Mouse (Mus musculus): ENCODE measurements around the gene Klra10. TPM values are rescaled to one million over a fixed set of nuclear protein-coding genes. Genes with fewer than 3 reads are reported as not detected.
"Not testable (repeated sequence)": the region's sequence is repeated elsewhere in the genome, so short reads cannot be mapped to it uniquely, and the experiment has no call there.

The Klra10 gene
- total RNA-seq (2014; fragmentation: Nextera tagmentation) (not detected in 2 replicates), total RNA-seq (2017) (not detected in 2 replicates)

DNA sequence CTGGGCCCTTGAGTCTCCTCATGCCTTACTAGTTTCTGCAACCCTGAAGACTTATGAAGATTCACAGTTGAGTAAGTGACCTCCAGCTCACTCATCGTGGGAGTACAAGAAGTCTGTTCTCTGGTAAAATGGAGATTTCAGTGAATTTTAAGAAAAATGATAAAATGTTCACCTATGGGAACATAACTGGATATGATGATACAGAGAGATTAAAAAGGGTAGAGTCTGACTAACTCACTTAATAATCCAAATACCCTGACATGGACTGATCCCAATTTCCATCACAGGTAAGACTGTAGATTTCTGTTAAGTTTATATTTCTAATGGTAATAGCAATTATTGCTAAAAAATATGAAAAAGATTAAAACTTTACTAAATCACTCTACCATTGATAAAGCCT, at the start of gene Klra10:
TSS of gene Klra10 (minus strand) at position 101 of the 400 bp plus-strand sequence.
- ATAC-seq (replicated peaks; ENCODE audit: poor library complexity, severe bottlenecking): not testable (repeated sequence)

- ATAC-seq (replicated peaks; ENCODE audit: poor library complexity, severe bottlenecking): peak; percentile 94
These were observed 6.4 kb upstream of the Klra10 start for GRCm38 (mm10) chr6:130287984-130288649.

GRCm38 (mm10) chr6:130255326-130255725, 26.4 kb downstream of the Klra10 start:
- no peak for ATAC-seq (replicated peaks; ENCODE audit: poor library complexity, severe bottlenecking)

DNA sequence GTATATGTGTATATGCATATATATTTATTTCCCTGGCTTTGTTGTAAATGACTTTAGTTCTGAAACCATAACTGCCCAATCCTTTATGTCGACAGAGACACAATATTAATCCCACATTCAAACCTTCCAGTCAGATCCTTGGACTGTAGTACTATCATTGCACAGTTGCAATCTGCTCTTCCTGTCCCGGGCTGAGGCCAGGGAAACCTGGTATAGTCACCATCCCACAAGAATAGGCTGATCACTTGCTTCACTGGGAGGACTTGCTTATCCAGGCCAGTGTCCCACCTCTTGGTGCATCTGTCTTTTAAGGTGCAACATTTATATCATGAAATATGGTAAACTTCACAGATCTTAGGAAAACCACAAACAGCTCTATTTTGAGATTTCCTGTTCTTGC, 44.2 kb downstream of the Klra10 start:
- ATAC-seq (replicated peaks; ENCODE audit: poor library complexity, severe bottlenecking): peak; percentile 40

DNA sequence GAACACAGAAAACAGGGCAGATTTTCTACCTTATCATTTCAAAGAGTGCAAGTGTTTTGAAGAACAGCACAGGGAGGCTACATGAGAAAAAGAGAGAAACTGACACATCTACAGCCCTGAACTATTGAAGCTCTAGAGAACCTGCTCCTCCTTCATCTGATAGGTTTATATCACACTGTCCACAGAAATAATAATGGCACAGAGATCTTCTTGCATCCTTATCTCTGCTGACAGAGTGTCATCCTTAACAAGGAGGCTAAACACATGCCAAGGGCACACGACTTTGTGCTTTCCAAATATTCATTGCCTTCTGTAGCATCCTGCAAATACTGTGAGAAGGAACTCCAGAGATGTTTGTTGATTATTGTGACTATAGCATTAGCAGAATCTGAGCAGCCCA, 45.1 kb downstream of the Klra10 start:
- ATAC-seq (replicated peaks; ENCODE audit: poor library complexity, severe bottlenecking): no peak

- no peak for ATAC-seq (replicated peaks; ENCODE audit: poor library complexity, severe bottlenecking)
These were observed 48.5 kb downstream of the Klra10 start, which contains the start of gene Klra7 for GRCm38 (mm10) chr6:130233222-130233621. TSS of gene Klra7 (minus strand) at chr6:130233322.

Other genes starting within 250 kb of the Klra10 start
- gene Klra4, start 214.7 kb downstream of the Klra10 start, total RNA-seq (2014; fragmentation: Nextera tagmentation): not detected in 2 replicates
- not detected in 2 replicates for gene Klra4, start 214.7 kb downstream of the Klra10 start, total RNA-seq (2017)
- gene Klra8, start 152.0 kb downstream of the Klra10 start, total RNA-seq (2014; fragmentation: Nextera tagmentation): not detected in 2 replicates
- not detected in 2 replicates for gene Klra8, start 152.0 kb downstream of the Klra10 start, total RNA-seq (2017)
- gene Klra9, start 88.8 kb downstream of the Klra10 start, total RNA-seq (2014; fragmentation: Nextera tagmentation): not detected in 2 replicates
- not detected in 2 replicates for gene Klra9, start 88.8 kb downstream of the Klra10 start, total RNA-seq (2017)
- gene Klra7, start 48.6 kb downstream of the Klra10 start, total RNA-seq (2014; fragmentation: Nextera tagmentation): not detected in 2 replicates
- gene Klra7, start 48.6 kb downstream of the Klra10 start, total RNA-seq (2017): 0.52 TPM in 1 of 2 replicates, not detected in the other
- gene Klra3, start 55.6 kb upstream of the Klra10 start, total RNA-seq (2014; fragmentation: Nextera tagmentation): not detected in 2 replicates
- gene Klra3, start 55.6 kb upstream of the Klra10 start, total RNA-seq (2017): not detected in 2 replicates
- gene Klra1, start 104.9 kb upstream of the Klra10 start, total RNA-seq (2014; fragmentation: Nextera tagmentation): not detected in 2 replicates
- gene Klra1, start 104.9 kb upstream of the Klra10 start, total RNA-seq (2017): 2.1 TPM in 1 of 2 replicates, not detected in the other